Mouse (Mus musculus): ENCODE data around the gene Olfr1410. TPM values are rescaled to one million over a fixed set of nuclear protein-coding genes. Genes with fewer than 3 reads are reported as not detected.

The Olfr1410 gene
- polyA plus RNA-seq, 1 experiment = not detected

GRCm38 (mm10) chr1:92637501-92638172 lies 32.1 kb downstream of the Olfr1410 start:
- Histone ChIP-seq H3K4me3 (ENCODE audit: insufficient read depth, low read length) (no peak overlapping the region), H3K4me1 (ENCODE audit: control insufficient read depth, insufficient read depth, low read length) (peaks cover 16% of the 10 kb centered on the region), H3K27ac (ENCODE audit: insufficient read depth, low read depth, low read length) (no peak overlapping the region)
- TF ChIP-seq POLR2A (IDR thresholded peaks at IDR 0.05; ENCODE audit: borderline replicate concordance, low read depth, low read length) = no peak
- no peak for TF ChIP-seq CTCF (IDR thresholded peaks at IDR 0.05; ENCODE audit: low read depth, low read length)

GRCm38 (mm10) chr1:92638181-92638580 lies 32.6 kb downstream of the Olfr1410 start:
- no peak for TF ChIP-seq CTCF (IDR thresholded peaks at IDR 0.05; ENCODE audit: low read depth, low read length)
- TF ChIP-seq POLR2A (IDR thresholded peaks at IDR 0.05; ENCODE audit: borderline replicate concordance, low read depth, low read length) = no peak
- Histone ChIP-seq H3K4me1 (ENCODE audit: control insufficient read depth, insufficient read depth, low read length) (peaks cover 16% of the 10 kb centered on the region), H3K4me3 (ENCODE audit: insufficient read depth, low read length) (no peak overlapping the region), H3K27ac (ENCODE audit: insufficient read depth, low read depth, low read length) (no peak overlapping the region)

GRCm38 (mm10) chr1:92638736-92639135 lies 33.2 kb downstream of the Olfr1410 start:
- peaks cover 16% of the 10 kb centered on the region for H3K4me1 ChIP-seq (ENCODE audit: control insufficient read depth, insufficient read depth, low read length)
- H3K27ac ChIP-seq (ENCODE audit: insufficient read depth, low read depth, low read length) = no peak overlapping the region
- TF ChIP-seq CTCF (IDR thresholded peaks at IDR 0.05; ENCODE audit: low read depth, low read length) = no peak
- no peak for TF ChIP-seq POLR2A (IDR thresholded peaks at IDR 0.05; ENCODE audit: borderline replicate concordance, low read depth, low read length)
- H3K4me3 ChIP-seq (ENCODE audit: insufficient read depth, low read length) = no peak overlapping the region

GRCm38 (mm10) chr1:92640393-92640792 lies 34.8 kb downstream of the Olfr1410 start:
- TF ChIP-seq POLR2A (IDR thresholded peaks at IDR 0.05; ENCODE audit: borderline replicate concordance, low read depth, low read length) (no peak), CTCF (IDR thresholded peaks at IDR 0.05; ENCODE audit: low read depth, low read length) (no peak)
- Histone ChIP-seq H3K27ac (ENCODE audit: insufficient read depth, low read depth, low read length) (peak overlapping the region; percentile 40), H3K4me3 (ENCODE audit: insufficient read depth, low read length) (peak overlapping the region; percentile 75), H3K4me1 (ENCODE audit: control insufficient read depth, insufficient read depth, low read length) (peaks cover 16% of the 10 kb centered on the region)

GRCm38 (mm10) chr1:92641514-92642272 lies 36.1 kb downstream of the Olfr1410 start, which contains the start of gene Cops9:
Cops9 (minus strand) TSS chr1:92641985.
- peak within 1 kb of the TSS; percentile 40 for H3K27ac ChIP-seq (ENCODE audit: insufficient read depth, low read depth, low read length)
- peaks cover 16% of the 10 kb centered on the region for H3K4me1 ChIP-seq (ENCODE audit: control insufficient read depth, insufficient read depth, low read length)
- peak within 1 kb of the TSS; percentile 75 for H3K4me3 ChIP-seq (ENCODE audit: insufficient read depth, low read length)
- TF ChIP-seq POLR2A (IDR thresholded peaks at IDR 0.05; ENCODE audit: borderline replicate concordance, low read depth, low read length) (no peak), CTCF (IDR thresholded peaks at IDR 0.05; ENCODE audit: low read depth, low read length) (no peak)

GRCm38 (mm10) chr1:92643691-92644090 lies 38.1 kb downstream of the Olfr1410 start:
- TF ChIP-seq POLR2A (IDR thresholded peaks at IDR 0.05; ENCODE audit: borderline replicate concordance, low read depth, low read length) = no peak
- TF ChIP-seq CTCF (IDR thresholded peaks at IDR 0.05; ENCODE audit: low read depth, low read length) = no peak
- peaks cover 22% of the 10 kb centered on the region for H3K4me1 ChIP-seq (ENCODE audit: control insufficient read depth, insufficient read depth, low read length)
- no peak overlapping the region for H3K4me3 ChIP-seq (ENCODE audit: insufficient read depth, low read length)
- H3K27ac ChIP-seq (ENCODE audit: insufficient read depth, low read depth, low read length) = no peak overlapping the region

- Histone ChIP-seq H3K4me1 (ENCODE audit: control insufficient read depth, insufficient read depth, low read length) (peaks cover 13% of the 10 kb centered on the region), H3K27ac (ENCODE audit: insufficient read depth, low read depth, low read length) (no peak overlapping the region), H3K4me3 (ENCODE audit: insufficient read depth, low read length) (no peak overlapping the region)
- TF ChIP-seq POLR2A (IDR thresholded peaks at IDR 0.05; ENCODE audit: borderline replicate concordance, low read depth, low read length) (no peak), CTCF (IDR thresholded peaks at IDR 0.05; ENCODE audit: low read depth, low read length) (no peak)
These were observed 39.3 kb downstream of the Olfr1410 start for GRCm38 (mm10) chr1:92644916-92645315.

- Histone ChIP-seq H3K27ac (ENCODE audit: insufficient read depth, low read depth, low read length) (no peak overlapping the region), H3K4me3 (ENCODE audit: insufficient read depth, low read length) (no peak overlapping the region), H3K4me1 (ENCODE audit: control insufficient read depth, insufficient read depth, low read length) (peaks cover 11% of the 10 kb centered on the region)
- TF ChIP-seq CTCF (IDR thresholded peaks at IDR 0.05; ENCODE audit: low read depth, low read length) = no peak
- no peak for TF ChIP-seq POLR2A (IDR thresholded peaks at IDR 0.05; ENCODE audit: borderline replicate concordance, low read depth, low read length)
These were observed 40.5 kb downstream of the Olfr1410 start for GRCm38 (mm10) chr1:92646111-92646510.

- Histone ChIP-seq H3K4me1 (ENCODE audit: control insufficient read depth, insufficient read depth, low read length) (peaks cover 11% of the 10 kb centered on the region), H3K27ac (ENCODE audit: insufficient read depth, low read depth, low read length) (no peak overlapping the region), H3K4me3 (ENCODE audit: insufficient read depth, low read length) (no peak overlapping the region)
- TF ChIP-seq CTCF (IDR thresholded peaks at IDR 0.05; ENCODE audit: low read depth, low read length) (no peak), POLR2A (IDR thresholded peaks at IDR 0.05; ENCODE audit: borderline replicate concordance, low read depth, low read length) (no peak)
These were observed 41.0 kb downstream of the Olfr1410 start for GRCm38 (mm10) chr1:92646601-92647000.

- peaks cover 10% of the 10 kb centered on the region for H3K4me1 ChIP-seq (ENCODE audit: control insufficient read depth, insufficient read depth, low read length)
- H3K27ac ChIP-seq (ENCODE audit: insufficient read depth, low read depth, low read length) = no peak overlapping the region
- H3K4me3 ChIP-seq (ENCODE audit: insufficient read depth, low read length) = no peak overlapping the region
- TF ChIP-seq CTCF (IDR thresholded peaks at IDR 0.05; ENCODE audit: low read depth, low read length) = no peak
These were observed 41.4 kb downstream of the Olfr1410 start for GRCm38 (mm10) chr1:92647026-92647425.
